Mouse (Mus musculus) neural tube, postnatal 0 days (tissue): ENCODE measurements around the gene Pdcd6ip. TPM values are rescaled to one million over a fixed set of nuclear protein-coding genes. Genes with fewer than 3 reads are reported as not detected.

Experiments
- polyA plus RNA-seq: library from polyadenylated mRNA; unstranded; fragments of >200 nt; fragmentation: Nextera tagmentation; extraction: Ambion mirVana; gene quantifications from 2 replicates; pipeline ENCODE4 v1.2.1, GENCODE M21; 2015

Gene Pdcd6ip
- polyA plus RNA-seq, result 25.8 and 27.0 TPM in 2 replicates

GRCm38 (mm10) chr9:113707481-113708360 lies at the start of gene Pdcd6ip:
Gene Pdcd6ip (minus strand): TSS chr9:113708259.

GRCm38 (mm10) chr9:113741108-113741636 lies 33.1 kb upstream of the Pdcd6ip start, which contains the start of gene Clasp2:
Gene Clasp2 (plus strand): TSS chr9:113741473.

Other genes starting within 250 kb of the Pdcd6ip start
- gene Clasp2, start 33.2 kb upstream of the Pdcd6ip start, polyA plus RNA-seq, result 89.3 and 99.3 TPM in 2 replicates
- 23.5 and 24.1 TPM in 2 replicates for gene Ubp1, start 222.7 kb upstream of the Pdcd6ip start, polyA plus RNA-seq